Mouse (Mus musculus) granulocyte monocyte progenitor cell, adult 5-6 weeks (primary cell): Measurements from ENCODE around the gene Psen2. TPM values are rescaled to one million over a fixed set of nuclear protein-coding genes. Genes with fewer than 3 reads are reported as not detected.

Experiments used
- ATAC-seq: replicated peaks from 2 replicates; pipeline ENCODE4 v1.8.0; 2016; ENCODE audit warnings: mild to moderate bottlenecking, moderate TSS enrichment, inconsistent platforms; ENCODE audit not compliant: poor library complexity, severe bottlenecking
- total RNA-seq, 2 experiments: library from RNA; stranded (forward) in 1 of 2; stranded (reverse) in 1 of 2; fragments of 200-712, 200-1000 nt in 1 of 2; fragments of >200 nt in 1 of 2; fragmentation: Nextera tagmentation in 1 of 2; gene quantifications; 2 replicates each; pipeline ENCODE4 v1.2.3; 2014 to 2017

Psen2 gene
- total RNA-seq, 2 experiments from 2014 or later, result 24.5 to 25.5 TPM

GRCm38 (mm10) chr1:180279648-180280047, 16.4 kb upstream of the Psen2 start:
- peak; percentile 89 for ATAC-seq

DNA sequence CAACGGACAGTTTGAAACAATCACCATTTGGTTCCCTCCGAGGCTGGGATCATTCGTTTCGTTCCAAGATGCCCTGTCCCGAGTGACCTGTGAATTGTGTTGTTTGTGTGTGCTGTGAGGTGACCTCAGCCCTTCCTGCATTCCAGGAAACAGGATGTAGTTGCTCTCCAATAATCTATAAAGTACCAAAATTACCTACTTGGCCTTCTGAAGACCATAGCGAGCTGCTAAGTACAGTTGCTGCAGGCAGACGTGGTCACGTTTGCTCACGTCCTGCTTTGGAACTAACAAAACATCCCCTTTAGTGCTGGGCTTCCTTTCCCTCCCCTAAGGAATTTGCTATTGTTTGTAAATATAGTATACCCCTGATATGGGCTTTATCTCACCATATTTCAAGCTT, 14.3 kb upstream of the Psen2 start:
- ATAC-seq, result no peak

DNA sequence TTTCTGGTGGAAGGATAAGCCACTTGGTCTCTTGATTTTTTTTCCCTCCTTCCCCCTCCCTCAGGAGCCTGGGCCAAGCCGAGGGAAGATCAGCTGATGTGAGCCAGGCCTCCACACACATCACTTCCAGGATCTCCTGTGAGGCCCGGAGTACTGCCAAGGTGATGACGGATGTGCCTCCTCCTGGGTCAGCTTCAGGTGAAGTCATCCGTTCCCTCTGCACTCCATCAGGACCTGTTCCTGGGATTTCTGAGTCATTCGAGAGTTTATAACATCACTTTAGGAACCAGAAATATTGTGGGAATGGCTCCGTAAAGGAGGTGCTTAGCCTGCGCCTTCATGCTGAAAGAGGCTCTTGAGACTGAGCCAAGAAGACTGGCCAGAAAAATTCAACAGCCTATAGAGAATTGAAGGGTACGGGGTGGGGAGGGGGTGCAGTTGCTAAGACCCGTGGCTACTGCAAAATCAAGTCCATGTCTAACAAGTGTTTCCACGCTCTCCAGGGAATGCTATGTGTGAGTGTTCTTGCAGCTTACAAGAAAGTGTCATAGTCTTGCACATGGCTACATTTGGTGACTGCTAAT, 11.6 kb upstream of the Psen2 start:
- ATAC-seq, result no peak

- ATAC-seq, result no peak
These were observed 5.8 kb upstream of the Psen2 start for GRCm38 (mm10) chr1:180269033-180269432.

DNA sequence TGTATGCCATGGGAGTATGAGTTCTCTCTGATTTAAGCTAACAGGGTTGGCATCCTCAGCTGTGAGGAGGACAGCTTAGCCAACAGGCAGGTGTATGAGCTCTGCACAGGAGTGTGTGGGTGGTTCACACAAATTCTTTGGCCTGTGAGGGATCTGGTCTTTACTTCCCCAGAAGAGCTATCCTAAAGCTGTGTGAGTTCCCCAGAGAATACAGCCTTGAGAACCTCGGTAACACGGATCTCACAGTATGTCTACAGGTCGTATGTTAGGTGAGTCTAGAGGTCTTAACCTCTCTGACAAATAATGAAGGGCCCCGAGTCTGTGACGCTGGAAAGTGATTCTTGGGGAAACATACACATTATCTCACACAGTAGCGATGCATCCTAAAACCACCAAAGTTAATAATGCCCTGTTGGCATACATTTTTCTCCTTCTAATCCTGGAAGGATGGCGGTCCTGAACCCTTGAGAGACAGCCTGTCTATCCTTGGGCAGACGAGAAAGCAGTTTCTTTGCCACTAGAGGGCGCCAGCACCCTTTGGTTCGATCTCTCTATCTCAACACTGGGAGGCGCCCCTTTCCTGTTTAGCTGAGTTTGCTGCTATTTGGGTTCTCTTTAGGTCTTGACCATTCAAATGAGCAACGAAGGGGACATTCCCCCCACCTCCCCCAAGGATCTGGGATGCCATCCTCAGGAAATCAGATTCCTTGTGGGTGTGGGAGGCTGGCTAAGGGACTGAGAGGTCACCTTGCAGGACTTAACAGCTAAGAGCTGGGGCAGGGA, 5.2 kb upstream of the Psen2 start:
- peak; percentile 72 for ATAC-seq

DNA sequence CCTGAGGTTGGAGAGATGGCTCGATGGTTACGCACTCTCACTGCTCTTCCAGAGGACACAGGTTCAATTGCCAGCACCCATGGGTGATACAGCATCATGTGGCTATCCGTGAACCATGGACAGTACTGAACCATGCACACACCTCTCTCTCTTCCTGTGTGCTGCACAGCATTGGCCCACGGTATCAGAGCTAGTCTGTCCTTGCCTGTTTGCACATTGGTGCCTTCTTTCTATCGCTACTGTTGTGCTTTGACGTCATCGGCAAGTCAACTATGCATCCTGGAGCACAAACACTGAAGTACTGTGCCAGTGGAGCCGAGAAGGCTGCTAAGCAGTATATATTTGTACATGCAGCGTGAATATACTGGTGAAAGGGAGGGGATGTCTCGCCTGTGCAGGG, 3.9 kb upstream of the Psen2 start:
- ATAC-seq, result no peak

- peak; percentile 24; the same call in 1 of the 2 replicates for ATAC-seq
These were observed 2.2 kb upstream of the Psen2 start for GRCm38 (mm10) chr1:180265399-180265798.

GRCm38 (mm10) chr1:180264851-180265250, 1.6 kb upstream of the Psen2 start:
- ATAC-seq, result no peak

GRCm38 (mm10) chr1:180264389-180264788, 1.2 kb upstream of the Psen2 start:
- ATAC-seq, result no peak

- ATAC-seq, result no peak
These were observed 1.2 kb downstream of the Psen2 start for GRCm38 (mm10) chr1:180261857-180262570.

DNA sequence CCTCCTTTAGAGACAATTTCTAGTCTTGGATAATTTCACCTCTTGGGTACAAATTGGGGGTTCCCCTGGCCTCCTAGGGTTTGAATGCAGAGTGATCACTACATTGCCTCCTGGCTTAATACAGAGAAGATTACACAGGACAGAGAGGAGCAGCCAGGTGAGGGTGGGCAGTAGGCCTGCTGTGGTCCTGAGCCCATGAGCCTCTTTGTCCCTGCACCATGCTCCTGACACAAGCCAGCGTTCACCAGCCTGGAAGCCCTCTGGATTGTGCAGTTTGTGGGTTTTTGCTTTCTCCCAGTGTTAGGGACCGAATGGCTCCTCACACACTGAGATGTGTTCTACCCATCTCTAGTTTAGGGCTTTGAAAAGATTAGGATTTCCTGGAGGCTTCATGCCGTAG, 1.8 kb downstream of the Psen2 start:
- no peak for ATAC-seq

DNA sequence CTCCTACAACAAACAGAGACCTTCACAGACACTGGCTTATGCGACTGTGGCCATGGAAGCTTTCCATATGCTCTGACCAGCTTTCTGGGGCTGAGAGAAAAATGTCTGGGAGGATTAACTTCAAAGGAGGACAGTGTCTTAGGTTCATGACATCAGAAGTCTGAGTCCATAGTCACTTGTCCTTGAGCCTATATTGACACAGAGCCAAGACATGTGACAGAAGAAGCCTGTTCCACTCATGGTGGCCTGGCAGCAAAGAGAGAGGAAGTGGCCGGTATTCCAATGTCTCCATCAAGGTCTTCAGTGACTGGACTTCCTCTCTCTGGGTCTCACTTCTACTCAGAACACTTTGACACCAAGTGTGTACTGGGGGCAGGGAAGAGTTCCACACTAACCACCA, 2.4 kb downstream of the Psen2 start:
- ATAC-seq, result peak; percentile 57

- no peak for ATAC-seq
These were observed 3.5 kb downstream of the Psen2 start for GRCm38 (mm10) chr1:180259753-180260152.

GRCm38 (mm10) chr1:180257446-180257845, 5.8 kb downstream of the Psen2 start:
- no peak for ATAC-seq

DNA sequence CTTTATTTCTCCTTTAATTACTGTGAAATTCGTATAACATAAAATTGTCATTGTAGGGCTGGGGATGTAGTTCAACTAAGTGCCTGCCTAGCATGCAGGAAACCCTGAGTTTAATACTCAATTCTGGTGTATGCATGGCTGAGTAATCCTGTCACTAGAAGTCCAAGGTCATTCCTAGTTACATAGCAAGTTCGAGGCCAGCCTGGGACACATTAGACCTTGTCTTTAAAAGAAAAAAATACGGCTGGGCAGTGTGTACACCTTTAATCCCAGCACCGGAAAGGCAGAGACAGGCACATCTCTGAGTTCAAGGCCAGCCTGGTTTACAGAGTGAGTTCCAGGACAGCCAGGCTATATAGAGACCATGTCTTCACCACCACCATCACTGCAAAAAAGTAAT, 6.4 kb downstream of the Psen2 start:
- ATAC-seq, result no peak

DNA sequence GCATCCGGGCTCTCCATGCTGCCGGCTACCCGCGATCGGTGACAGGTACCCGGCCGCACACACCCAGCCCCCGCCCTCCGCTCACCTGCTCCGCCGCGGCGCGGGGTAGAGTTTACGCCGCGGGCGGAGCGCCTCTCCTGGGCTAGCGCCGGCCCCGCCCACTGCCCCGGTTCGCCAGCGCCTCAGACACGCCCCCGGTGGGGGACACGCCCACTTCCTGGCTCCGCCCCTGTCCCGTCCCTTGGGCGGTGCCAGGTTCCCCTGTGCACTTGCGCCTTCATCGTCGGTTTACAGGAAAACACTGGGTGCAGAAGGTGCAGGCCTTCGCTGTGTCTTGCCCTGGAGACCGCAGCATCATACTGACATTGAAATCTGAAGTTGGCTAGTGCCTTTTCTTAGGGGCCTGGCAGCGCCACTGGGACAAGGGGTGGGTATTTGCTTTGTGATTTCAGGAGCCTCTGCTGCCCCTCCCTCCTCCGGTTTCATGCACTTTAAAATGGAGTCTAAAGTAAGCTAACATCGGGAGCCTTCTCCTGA, 7.0 kb downstream of the Psen2 start:
- ATAC-seq, result peak; percentile 84

DNA sequence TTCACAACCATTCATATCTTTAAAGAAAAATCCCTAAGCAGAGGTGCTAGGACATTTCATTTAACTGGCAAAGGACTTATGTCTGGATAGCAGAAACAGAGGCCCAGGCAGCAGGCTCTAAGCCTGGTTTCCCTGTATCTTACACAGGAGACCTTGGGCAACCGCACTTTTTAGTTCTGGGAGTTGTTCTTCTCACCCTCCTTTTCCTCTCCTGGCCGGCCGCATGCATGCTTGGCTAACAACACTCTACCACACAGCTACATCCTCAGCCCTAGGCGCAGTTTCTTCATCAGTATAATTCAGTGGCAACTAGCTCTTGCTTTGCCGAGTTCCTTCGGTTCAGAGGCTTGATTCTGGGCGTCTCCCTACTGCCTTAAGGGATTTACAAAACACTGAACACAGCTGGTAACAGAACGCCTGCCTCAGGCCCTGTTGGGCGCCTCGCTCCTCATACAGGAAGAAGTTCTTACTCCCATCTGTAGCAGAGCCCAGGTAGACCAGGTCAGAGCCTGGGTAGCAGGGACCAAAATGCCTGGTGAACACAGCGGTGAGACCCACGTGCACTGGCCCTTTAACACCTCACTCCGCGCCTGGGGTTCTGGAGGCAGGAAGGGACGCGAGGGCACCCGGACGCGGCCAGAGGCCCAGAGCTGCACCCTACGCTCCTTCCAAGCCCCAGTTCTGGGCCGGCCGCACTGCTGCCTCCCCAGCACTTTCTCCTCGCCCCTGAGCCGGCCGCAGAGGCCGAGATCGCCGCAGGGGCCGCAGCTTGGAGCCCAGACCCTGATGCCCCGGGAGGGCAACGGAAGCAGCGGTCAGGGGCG, 7.7 kb downstream of the Psen2 start:
- ATAC-seq, result peak; percentile 47

GRCm38 (mm10) chr1:180254316-180254715, 8.9 kb downstream of the Psen2 start:
- no peak for ATAC-seq

GRCm38 (mm10) chr1:180252656-180253190, 10.5 kb downstream of the Psen2 start:
- no peak for ATAC-seq
